In the genomic region with DNA sequence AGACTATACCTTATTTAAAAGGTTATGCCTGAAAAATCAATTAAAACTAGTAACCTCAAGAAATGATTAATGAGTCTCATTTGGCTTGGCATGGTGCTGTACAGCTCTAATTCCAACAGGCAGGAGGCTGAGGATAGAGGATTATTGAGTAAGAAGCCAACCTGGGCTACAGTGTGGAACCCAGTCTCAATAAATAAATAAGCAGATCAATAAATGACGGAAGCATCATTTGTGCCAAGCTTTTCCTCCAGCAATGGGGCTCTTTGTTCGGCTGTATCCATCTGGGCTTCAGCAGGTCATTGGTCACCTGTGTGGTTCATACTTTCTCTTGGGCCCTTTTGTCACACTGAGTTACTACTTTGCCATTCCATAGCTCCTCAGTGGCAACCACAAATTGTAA, we compare ENCODE assay signal across 23 mouse cellular contexts. TPM values are rescaled to one million over a fixed set of nuclear protein-coding genes. Genes with fewer than 3 reads are reported as not detected.
A peak's percentile ranks its signal among the peaks of the same experiment; 100 is the strongest.
DNase-seq lines count a peak whose midpoint lies in the region; ATAC-seq and TF ChIP-seq lines count a peak whose summit lies in the region.
"Had no signal": no experiment of that assay in that cellular context is flagged by ENCODE, and none has a peak within 500 bp of the region (broad histone marks: within the 10 kb centered on the region; RNA-seq: fewer than 3 reads in every experiment).

No protein-coding gene starts in this region.

- H3K79me2 ChIP-seq in liver, adult 2 months (ENCODE audit: control insufficient read depth, insufficient read depth, low read length): no peaks in the 10 kb centered on the region

- no peak overlapping the region for H3K9ac ChIP-seq in liver, adult 2 months (ENCODE audit: low read depth, low read length)
- H3K9ac ChIP-seq in hindbrain, embryonic 14.5 days: no peak overlapping the region

- no peak for ATAC-seq in hindbrain, embryonic 14.5 days (ENCODE audit: low FRiP score)
- ATAC-seq: activated CD4-positive, CD25-positive, alpha-beta regulatory T cell, adult 4 months; CD4-positive, CD25-positive, alpha-beta regulatory T cell, adult 4 months; Patski had no signal

- no peak for TF ChIP-seq CTCF in liver, adult 2 months (IDR thresholded peaks at IDR 0.05; ENCODE audit: low read depth, low read length)

- H3K9me3 ChIP-seq in hindbrain, embryonic 14.5 days (ENCODE audit: control insufficient read depth, low read length): no peaks in the 10 kb centered on the region

- H3K36me3 ChIP-seq in liver, adult 2 months (ENCODE audit: control insufficient read depth, insufficient read depth, low read length): no peaks in the 10 kb centered on the region
- no peaks in the 10 kb centered on the region for H3K36me3 ChIP-seq in hindbrain, embryonic 14.5 days (replicated peaks; ENCODE audit: control insufficient read depth, insufficient read depth)
- H3K36me3 ChIP-seq: G1E had no signal

- TF ChIP-seq POLR2A in liver, adult 2 months (IDR thresholded peaks at IDR 0.05; ENCODE audit: extremely low read depth, insufficient read depth, low read length): no peak

- no peak overlapping the region for H3K4me3 ChIP-seq in liver, adult 2 months (ENCODE audit: insufficient read depth, low read depth, low read length)
- H3K4me3 ChIP-seq in brown adipose tissue, adult 24 weeks (ENCODE audit: insufficient read depth, low read depth, low read length): no peak overlapping the region
- H3K4me3 ChIP-seq in hindbrain, embryonic 14.5 days (replicated peaks; ENCODE audit: low read length): no peak overlapping the region

- 27% methylated on average over 2 of the region's 2 CpGs for WGBS in liver, adult 2 months
- WGBS in hindbrain, embryonic 14.5 days: 89% methylated on average over 2 of the region's 2 CpGs

- H3K27me3 ChIP-seq in liver, adult 2 months (ENCODE audit: control insufficient read depth, insufficient read depth, low read length): no peaks in the 10 kb centered on the region
- H3K27me3 ChIP-seq in hindbrain, embryonic 14.5 days (ENCODE audit: control insufficient read depth, insufficient read depth, low read length): no peaks in the 10 kb centered on the region
- H3K27me3 ChIP-seq: CH12.LX, Patski had no signal

- DNase-seq in liver, adult 2 months (ENCODE audit: extremely low read depth, low read depth, low spot score): peak; percentile 92
- no peak for DNase-seq in liver
- no peak for DNase-seq in hindbrain, embryonic 14.5 days (ENCODE audit: low spot score)
- DNase-seq: adrenal gland, adult 2 months; adrenal gland, adult 8-10 months; adrenal gland, postnatal 10 days; adrenal gland, postnatal 14 days; adrenal gland, postnatal 25 days; adrenal gland, postnatal 36 days; B cell, adult 2 months; cerebellum, adult 11 months; cerebellum, adult 11-12 months; cerebellum, adult 18-20 months; cerebellum, adult 2 months had no signal

- H3K4me1 ChIP-seq in liver, adult 2 months (ENCODE audit: control insufficient read depth, insufficient read depth, low read length): peaks cover 4% of the 10 kb centered on the region; the same call in 1 of the 2 replicates
- no peaks in the 10 kb centered on the region for H3K4me1 ChIP-seq in brown adipose tissue, adult 24 weeks (ENCODE audit: control insufficient read depth, insufficient read depth, insufficient read length, low read length)
- no peaks in the 10 kb centered on the region for H3K4me1 ChIP-seq in hindbrain, embryonic 14.5 days (replicated peaks; ENCODE audit: control insufficient read depth, insufficient read depth, low read length)

- no peak overlapping the region for H3K4me2 ChIP-seq in hindbrain, embryonic 14.5 days (replicated peaks)

- H3K27ac ChIP-seq in liver, adult 2 months (replicated peaks; ENCODE audit: insufficient read depth, low read depth, low read length): no peak overlapping the region
- H3K27ac ChIP-seq in brown adipose tissue, adult 24 weeks (replicated peaks; ENCODE audit: low read depth, low read length): peak overlapping the region; percentile 79; the same call in 1 of the 2 replicates
- no peak overlapping the region for H3K27ac ChIP-seq in hindbrain, embryonic 14.5 days

RNA-seq across cellular contexts. Expression of a gene that starts 46.9 kb away (rescaled TPM):
- not detected in 2 replicates for total RNA-seq in liver, adult 2 months (2014; rRNA removed)
- not detected in 2 replicates for polyA plus RNA-seq in liver, adult 2 months (2012; rRNA removed)
- not detected in 2 replicates for polyA plus RNA-seq in brown adipose tissue, adult 24 weeks (2012; ENCODE audit: insufficient read depth, insufficient read length, missing spikeins)
- polyA plus RNA-seq in hindbrain, embryonic 14.5 days (2014; fragmentation: Nextera tagmentation; extraction: Ambion mirVana): 0.22 and 0.28 TPM in 2 replicates
- total RNA-seq: adrenal gland, adult 18-20 months; adrenal gland, adult 8-10 months; adrenal gland, postnatal 10 days; adrenal gland, postnatal 14 days; adrenal gland, postnatal 25 days; adrenal gland, postnatal 36 days; CH12.LX; MEL had no signal
- polyA plus RNA-seq: activated CD4-positive, CD25-positive, alpha-beta regulatory T cell, adult 4 months; adrenal gland, adult 2 months; C2C12; CD4-positive, CD25-positive, alpha-beta regulatory T cell, adult 4 months; G1E; Patski had no signal
